Mouse (Mus musculus): Measurements from ENCODE around the gene Nipbl. TPM values are rescaled to one million over a fixed set of nuclear protein-coding genes. Genes with fewer than 3 reads are reported as not detected.

The Nipbl gene
- polyA plus RNA-seq (2012) = 4.6 and 6.7 TPM in 2 replicates

DNA sequence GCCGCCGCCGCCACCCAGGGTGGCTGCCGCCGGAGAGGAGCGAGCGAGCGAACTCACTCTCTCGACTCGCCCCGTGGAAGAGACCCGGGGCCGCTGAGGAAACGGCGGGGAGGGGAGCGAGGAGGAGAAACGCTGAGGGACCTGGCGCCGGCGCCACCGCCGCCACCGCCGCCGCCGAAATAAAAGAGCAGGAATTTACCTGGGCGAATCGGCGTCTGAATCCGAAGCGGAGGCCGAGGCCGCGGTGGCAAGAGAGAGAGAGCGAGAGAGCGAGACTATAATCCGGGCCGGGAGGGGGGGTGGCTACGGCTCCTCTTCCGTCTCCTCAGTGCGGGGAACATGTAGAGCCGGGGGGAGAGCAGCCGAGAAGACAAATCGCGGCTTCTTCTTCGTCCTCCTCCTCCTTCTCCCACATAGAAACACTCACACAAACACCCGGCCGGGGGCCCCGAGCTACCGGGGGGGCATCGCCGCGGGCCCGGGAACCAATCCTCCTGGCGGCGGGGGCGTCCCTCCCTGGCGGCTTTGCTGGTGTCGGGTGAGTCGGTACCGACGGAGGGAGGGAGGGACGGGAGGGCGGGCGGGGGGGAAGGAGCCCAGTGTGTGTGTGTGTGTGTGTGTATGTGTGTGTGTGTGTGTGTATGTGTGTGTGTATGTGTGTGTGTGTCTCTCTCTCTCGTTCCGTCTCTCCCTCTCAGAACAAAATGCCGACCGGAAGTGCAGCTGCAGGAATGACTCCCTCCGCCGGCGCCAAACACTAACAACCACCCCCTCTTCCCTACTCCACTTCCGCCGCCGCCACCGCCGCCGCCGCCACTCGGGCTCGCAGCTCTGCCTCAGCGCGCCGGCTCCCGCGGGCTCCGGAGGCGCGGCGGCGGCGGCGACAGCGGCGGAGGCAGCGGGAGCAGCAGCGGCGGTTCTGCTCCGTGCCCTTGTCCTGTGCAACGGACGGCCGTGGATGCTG, at the start of gene Nipbl:
Gene Nipbl, minus strand, starts transcription at position 538 of the 964 bp plus-strand sequence.

Other genes starting within 250 kb of the Nipbl start
- gene Gm2310, start 75.5 kb upstream of the Nipbl start, polyA plus RNA-seq (2012) = not detected in 2 replicates